Mouse (Mus musculus) brain, adult 10 weeks (tissue): ENCODE measurements around the gene Btbd35f5. TPM values are rescaled to one million over a fixed set of nuclear protein-coding genes. Genes with fewer than 3 reads are reported as not detected.

Experiments used
- polyA plus RNA-seq: library from polyadenylated mRNA; stranded (reverse); fragments of 350-450 nt; fragmentation: Illumina TruSeq; extraction: RNeasy Lipid Tissue Mini Kit (QIAGEN cat#74804); gene quantifications from one replicate; pipeline ENCODE4 v1.2.3, GENCODE M21; 2015; ENCODE audit warnings: low read depth, low replicate concordance

The Btbd35f5 gene
- not detected for polyA plus RNA-seq

GRCm38 (mm10) chrX:32973597-32973996 lies at the start of gene Btbd35f5:
Gene Btbd35f5, plus strand, starts transcription at chrX:32973897.

DNA sequence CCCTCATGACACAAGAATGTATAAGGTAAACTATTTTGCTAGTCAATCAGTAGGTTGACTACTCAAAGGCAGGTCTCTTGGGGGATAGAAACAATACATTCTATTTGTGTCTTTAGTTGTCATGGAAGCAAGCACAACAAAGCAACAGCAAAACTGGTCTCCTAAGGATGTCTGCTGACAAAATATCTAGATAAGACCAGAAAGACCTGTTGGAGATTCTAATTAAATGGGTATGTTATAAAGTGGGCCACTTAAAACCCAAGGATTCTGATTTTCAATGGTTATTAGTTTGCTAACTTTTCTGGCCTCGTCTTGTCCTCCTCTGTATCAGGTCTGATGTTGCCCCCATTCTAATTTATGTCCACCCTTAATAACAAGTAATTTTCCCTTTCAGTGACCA lies 32.2 kb upstream of the Btbd35f5 start, which contains the start of gene Gm21789:
Gene Gm21789 (plus strand): TSS at position 301 of the 400 bp plus-strand sequence.

Other genes with a start within 250 kb of the Btbd35f5 start
- not detected for gene Btbd35f21, start 247.8 kb upstream of the Btbd35f5 start, polyA plus RNA-seq
- not detected for gene Btbd35f30, start 79.3 kb upstream of the Btbd35f5 start, polyA plus RNA-seq
- not detected for gene Gm21789, start 32.1 kb upstream of the Btbd35f5 start, polyA plus RNA-seq